Mouse (Mus musculus) lung, postnatal 25 days (tissue): ENCODE results near the gene Rnf166.

Experiments used
- DNase-seq: peaks from one replicate; pipeline ENCODE4 v3.0.0; 2022; ENCODE audit warnings: low spot score

The Rnf166 gene

GRCm38 (mm10) chr8:122437708-122438331 is 38.0 kb downstream of the Rnf166 start:
- no peak for DNase-seq

DNA sequence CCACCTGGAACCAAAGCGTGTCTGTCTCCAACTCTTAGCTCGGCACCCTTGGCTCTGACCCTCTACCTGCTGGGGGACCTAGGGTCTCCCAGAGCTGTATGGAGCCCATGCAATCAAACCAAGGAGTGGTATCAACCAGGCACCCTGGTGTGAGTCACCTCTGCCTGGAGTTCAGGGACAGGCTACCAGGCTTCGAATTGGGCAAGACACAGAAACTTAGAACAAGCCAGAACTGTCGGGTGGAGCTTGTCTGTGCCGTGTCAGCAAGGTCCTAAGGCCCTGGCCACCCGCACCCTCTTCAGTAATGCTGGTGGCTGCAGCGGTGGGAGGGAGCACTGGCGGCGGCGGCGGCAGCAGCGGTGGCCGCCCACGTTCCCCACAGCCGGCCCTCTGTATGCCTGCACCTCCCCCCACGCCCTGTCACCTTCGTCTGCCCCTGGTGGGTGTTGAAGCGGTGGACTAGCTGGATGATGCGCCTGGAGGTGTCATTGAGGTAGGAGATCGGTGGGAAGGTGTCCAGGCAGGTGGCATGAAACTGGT is 39.2 kb downstream of the Rnf166 start:
- no peak for DNase-seq

DNA sequence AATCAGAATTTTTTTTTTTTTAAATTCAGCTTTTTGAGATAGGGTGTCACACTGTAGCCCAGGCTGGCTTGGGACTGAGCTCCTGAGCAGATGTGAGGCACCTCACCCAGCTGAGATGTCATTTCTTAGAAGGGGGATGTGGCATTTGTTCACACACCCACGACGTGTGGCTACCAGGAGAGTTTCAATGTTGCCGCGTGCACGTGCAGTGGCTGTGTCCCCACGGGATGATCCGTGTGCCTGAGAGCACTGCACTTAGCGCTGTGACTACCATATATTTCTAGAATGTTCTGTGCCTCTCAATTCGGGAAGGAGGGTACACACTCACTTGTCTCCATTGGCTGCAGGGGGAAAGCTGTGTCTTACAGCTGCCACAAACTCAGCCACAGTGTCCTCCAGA is 39.7 kb downstream of the Rnf166 start:
- DNase-seq: no peak

GRCm38 (mm10) chr8:122435375-122435774 is 40.5 kb downstream of the Rnf166 start:
- DNase-seq: no peak

- no peak for DNase-seq
These were observed 42.5 kb downstream of the Rnf166 start for GRCm38 (mm10) chr8:122433269-122433905.

GRCm38 (mm10) chr8:122432443-122433268 is 43.2 kb downstream of the Rnf166 start, which contains the start of gene Cyba:
TSS of gene Cyba (minus strand) at chr8:122432930.
- DNase-seq: peak; percentile 89

DNA sequence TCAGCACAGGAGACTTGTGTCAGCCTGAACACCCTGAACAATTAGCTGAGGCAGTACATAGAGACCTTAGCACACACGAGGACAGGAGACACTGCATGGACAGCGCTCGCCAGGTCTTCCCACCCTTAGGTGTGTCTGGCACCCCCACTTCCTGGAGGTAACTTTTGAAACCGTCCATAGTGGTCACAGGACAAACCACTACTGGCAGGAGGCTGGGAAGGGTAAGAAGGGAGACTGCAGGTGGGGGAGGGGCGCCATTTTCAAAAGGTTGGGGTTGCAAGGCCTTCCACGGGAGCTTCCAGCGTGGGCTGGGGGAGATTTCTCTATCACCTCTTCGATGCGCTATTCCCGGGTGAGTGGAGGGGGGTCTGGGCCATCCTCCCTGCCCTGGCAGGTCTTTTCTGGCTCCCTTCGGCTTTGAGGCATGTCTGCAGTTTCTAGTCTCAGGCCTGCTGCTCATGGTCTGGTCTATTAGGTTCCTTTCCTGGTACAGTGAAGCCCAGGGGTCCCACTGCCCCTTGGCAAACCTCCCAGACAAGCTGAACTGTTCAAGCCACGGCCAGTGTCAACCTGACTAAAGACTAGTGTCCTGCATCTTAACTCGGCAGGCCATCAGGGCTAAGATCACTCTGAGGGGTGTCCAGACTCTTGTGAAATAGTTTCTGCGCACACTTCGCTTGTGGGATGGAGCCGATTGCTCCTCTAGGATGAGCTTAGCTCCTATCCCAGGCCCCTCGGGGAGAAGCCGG is 44.0 kb downstream of the Rnf166 start:
- DNase-seq: no peak

GRCm38 (mm10) chr8:122430646-122431045 is 45.2 kb downstream of the Rnf166 start:
- no peak for DNase-seq

DNA sequence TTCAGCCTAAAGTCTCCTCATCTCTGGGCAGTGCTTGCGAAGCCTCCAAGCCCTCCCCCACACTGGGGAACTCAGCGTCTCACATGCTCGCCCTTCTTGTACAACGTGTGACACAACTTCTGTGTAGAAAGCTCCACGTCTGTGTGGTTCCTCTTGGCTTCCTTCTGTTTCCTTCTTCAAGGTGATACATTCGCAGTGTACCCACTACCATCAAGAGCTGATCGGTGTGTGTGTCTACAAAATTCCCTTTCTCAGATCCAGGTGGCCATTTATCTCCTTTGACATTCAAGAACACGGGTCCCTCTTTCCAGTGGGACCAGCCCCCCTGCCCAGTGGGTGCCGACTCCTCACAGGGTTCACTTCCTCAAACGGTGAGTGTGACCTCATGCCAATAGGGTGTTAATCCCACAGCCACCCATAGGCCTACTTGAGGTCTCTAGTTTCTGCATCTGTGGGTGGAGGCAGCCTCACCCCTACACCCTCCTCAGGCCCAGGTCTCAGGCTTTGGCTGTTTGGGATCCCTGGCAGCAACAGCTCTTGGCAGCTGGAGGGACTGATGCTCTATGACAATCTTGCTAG is 45.7 kb downstream of the Rnf166 start:
- DNase-seq: peak; percentile 70

DNA sequence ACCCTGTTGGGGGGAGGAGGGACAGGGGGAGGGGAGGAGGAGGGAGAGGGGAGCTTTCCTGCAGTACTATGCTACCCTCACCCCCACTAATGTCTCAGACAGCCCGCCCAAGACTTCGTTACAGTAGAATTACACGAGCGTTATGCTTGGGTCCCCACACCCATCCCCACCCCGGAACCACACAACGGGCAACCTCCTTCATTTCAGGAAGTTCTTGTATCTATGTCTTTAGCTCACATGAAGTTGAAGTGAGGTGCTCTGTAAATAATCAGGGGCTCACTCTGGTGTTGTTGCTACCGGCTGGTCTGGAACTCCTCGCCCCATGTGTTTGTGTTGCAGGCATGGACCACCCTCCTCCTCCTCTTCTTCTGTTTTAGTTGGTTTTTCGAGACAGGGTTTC is 47.7 kb downstream of the Rnf166 start:
- peak; percentile 26 for DNase-seq

DNA sequence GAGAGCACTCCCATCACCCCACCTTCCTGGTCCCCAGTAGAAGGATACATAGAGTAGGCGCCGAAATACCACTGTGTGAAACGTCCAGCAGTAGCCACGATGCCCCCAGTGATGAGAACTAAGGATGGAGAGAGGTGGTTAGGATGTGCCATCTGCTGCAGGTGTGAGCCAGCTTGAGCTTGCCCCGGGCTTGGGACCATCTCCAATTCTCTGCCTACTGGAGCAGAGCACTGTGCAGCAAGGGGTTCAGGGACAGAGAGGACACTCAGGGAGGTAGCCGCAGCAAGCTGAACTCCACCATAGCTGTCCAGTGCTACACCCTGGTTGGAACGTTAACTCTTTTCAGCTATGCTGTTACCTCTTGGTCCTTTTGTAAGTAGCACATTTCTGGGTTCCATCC is 48.3 kb downstream of the Rnf166 start:
- no peak for DNase-seq

GRCm38 (mm10) chr8:122426145-122426544 is 49.7 kb downstream of the Rnf166 start:
- no peak for DNase-seq

- DNase-seq: no peak
These were observed 52.2 kb downstream of the Rnf166 start for GRCm38 (mm10) chr8:122423659-122424058.

DNA sequence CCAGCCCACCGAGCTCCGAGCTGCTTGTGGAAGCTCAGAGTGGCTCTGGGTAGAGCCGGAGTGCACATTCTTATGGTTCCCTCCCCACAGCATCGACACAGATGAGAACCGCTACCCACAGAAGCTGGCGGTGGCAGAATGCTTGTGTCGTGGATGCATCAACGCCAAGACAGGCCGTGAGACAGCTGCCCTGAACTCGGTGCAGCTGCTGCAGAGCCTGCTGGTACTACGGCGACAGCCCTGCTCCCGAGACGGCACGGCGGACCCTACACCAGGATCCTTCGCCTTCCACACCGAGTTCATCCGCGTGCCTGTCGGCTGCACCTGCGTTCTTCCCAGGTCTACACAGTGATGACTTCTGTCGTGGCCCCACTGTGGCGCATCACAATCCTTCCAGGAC is 52.6 kb downstream of the Rnf166 start:
- no peak for DNase-seq

GRCm38 (mm10) chr8:122421376-122422070 is 54.3 kb downstream of the Rnf166 start, which contains the start of gene Il17c:
TSS of gene Il17c (plus strand) at chr8:122422020.
- DNase-seq: no peak

DNA sequence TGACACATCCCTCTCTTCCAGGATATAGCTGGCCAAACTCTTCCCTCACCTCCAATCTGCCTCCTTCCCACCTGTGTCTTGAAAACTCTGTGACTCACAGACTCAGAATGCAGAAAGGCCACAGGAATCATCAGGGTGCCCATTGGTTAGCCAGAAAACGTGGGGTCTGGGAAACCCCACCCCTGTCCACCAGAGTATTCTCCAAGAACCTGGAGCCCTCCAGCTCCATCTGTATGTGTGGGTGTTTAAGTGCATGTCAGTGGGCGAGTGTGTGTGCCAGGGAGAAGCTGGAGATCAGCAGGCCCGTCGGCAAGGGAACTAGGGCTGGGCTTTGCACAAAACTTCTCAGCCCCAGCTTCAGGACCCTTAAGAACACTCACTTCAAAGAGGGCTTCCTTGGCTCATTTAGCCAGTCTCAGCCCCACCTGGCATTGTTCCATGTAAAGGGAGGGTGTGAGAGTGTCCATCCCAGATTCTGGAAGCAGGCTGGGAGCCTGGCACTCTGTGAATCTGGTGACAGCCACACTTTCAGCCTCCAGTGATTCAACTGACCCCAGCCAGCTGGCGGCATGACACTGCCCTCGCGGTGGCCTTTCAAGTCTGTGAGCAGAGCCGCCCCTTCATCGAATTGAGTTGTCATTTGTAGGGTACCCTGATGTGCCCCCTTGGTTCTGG is 55.8 kb downstream of the Rnf166 start:
- no peak for DNase-seq
